Mouse (Mus musculus) embryonic facial prominence, embryonic 14.5 days (tissue): ENCODE measurements around the gene Bsx. TPM values are rescaled to one million over a fixed set of nuclear protein-coding genes. Genes with fewer than 3 reads are reported as not detected.

Source experiments
- ATAC-seq: fragments of 200-750 bp; cut with Nextera tagmentation; 2 replicates; pipeline ENCODE4 v1.8.0; 2017; ENCODE audit warnings: low read depth, moderate number of reproducible peaks, moderate TSS enrichment
- DNase-seq: peaks from one replicate; pipeline ENCODE4 v3.0.0-alpha.2; 2015; ENCODE audit warnings: low spot score
- H3K27ac ChIP-seq: fragments of 300-500 bp; sonication (generic); replicated peaks from 2 replicates; pipeline ENCODE4 v1.5.1; 2014; ENCODE audit warnings: low read depth, mild to moderate bottlenecking, low read length, moderate library complexity
- H3K27me3 ChIP-seq: fragments of 300-500 bp; sonication (generic); replicated peaks from 2 replicates; pipeline ENCODE4 v1.6.1; 2014; ENCODE audit warnings: low read length; ENCODE audit not compliant: control insufficient read depth, insufficient read depth
- H3K36me3 ChIP-seq: fragments of 300-500 bp; sonication (generic); 2 replicates; pipeline ENCODE4 v1.6.1; 2014; ENCODE audit warnings: low read length, mixed read lengths; ENCODE audit not compliant: control insufficient read depth, insufficient read depth
- H3K4me1 ChIP-seq: fragments of 300-500 bp; sonication (generic); 2 replicates; pipeline ENCODE4 v1.6.1; 2014; ENCODE audit warnings: antibody characterized with exemption, low read length; ENCODE audit not compliant: control insufficient read depth, insufficient read depth
- H3K4me2 ChIP-seq: fragments of 300-500 bp; sonication (generic); 2 replicates; pipeline ENCODE4 v1.6.1; 2014; ENCODE audit warnings: low read depth, mild to moderate bottlenecking, low read length, moderate library complexity, mixed read lengths
- H3K4me3 ChIP-seq: fragments of 300-500 bp; sonication (generic); 2 replicates; pipeline ENCODE4 v1.5.1; 2014; ENCODE audit warnings: low read depth, mild to moderate bottlenecking, low read length
- H3K9ac ChIP-seq: fragments of 300-500 bp; sonication (generic); 2 replicates; pipeline ENCODE4 v1.6.1; 2014; ENCODE audit warnings: low read depth, mild to moderate bottlenecking, low read length, moderate library complexity, mixed read lengths
- H3K9me3 ChIP-seq: fragments of 300-500 bp; sonication (generic); 2 replicates; pipeline ENCODE4 v1.6.1; 2016; ENCODE audit warnings: low read length; ENCODE audit not compliant: control insufficient read depth
- WGBS: fragments of 180-500 bp; shearing (Covaris S2); extraction: QIAGEN DNeasy Blood & Tissue Kit; methylation state at CpG from one replicate; pipeline ENCODE4 v1.1.7; 2014; 5-methylcytosine and 5-hydroxymethylcytosine counted together
- polyA plus RNA-seq: library from polyadenylated mRNA; unstranded; fragments of >200 nt; fragmentation: Nextera tagmentation; extraction: Ambion mirVana; gene quantifications from 2 replicates; pipeline ENCODE4 v1.2.1, GENCODE M21; 2014

The Bsx gene
- polyA plus RNA-seq = not detected in 2 replicates

DNA sequence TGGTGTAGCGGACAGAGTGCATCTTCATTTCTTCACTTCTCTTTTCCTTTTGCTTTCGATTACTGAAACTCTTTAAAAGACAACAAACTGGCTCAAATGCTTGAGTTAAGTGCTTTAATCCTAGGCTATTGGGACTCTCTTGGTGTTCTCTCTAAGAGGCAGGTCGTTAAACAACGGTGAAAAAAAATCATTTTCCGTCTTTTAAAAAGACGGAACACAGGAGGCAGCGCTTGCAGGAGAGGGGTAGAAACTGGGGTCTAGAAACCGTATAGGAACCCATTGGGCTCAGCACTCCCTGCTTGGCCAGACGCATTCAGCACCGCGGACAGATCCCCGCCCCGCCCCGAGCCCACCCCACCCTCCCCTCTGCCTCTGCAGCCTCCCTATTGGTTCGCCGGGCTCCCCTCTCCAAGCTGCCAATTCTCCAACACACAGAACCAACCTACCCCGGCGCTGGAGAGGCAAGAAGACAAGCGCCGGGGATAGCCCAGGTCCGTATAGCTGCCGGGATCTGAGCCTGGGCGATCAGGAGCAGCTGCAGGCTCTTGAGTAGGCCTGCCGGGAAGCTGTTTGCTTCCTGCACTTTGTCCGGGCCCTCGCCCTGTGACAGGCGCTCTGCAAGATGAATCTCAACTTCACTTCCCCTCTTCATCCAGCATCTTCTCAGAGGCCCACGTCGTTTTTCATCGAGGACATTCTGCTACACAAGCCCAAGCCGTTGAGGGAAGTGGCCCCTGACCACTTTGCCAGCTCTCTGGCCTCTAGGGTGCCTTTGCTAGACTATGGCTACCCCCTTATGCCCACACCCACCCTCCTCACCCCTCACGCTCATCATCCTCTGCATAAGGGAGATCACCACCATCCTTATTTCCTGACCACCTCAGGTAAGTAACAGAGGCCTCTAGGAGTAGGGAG is at the start of gene Bsx:
TSS of gene Bsx (plus strand) at position 572 of the 915 bp plus-strand sequence.
- Histone ChIP-seq H3K27ac (no peak within 1 kb of the TSS), H3K27me3 (peaks cover 97% of the 10 kb centered on the region), H3K36me3 (no peaks in the 10 kb centered on the region), H3K4me3 (peak within 1 kb of the TSS; percentile 26), H3K4me1 (no peaks in the 10 kb centered on the region), H3K4me2 (peak within 1 kb of the TSS; percentile 47), H3K9ac (no peak within 1 kb of the TSS), H3K9me3 (no peaks in the 10 kb centered on the region)
- peak; percentile 91 for ATAC-seq
- 5% methylated on average over 30 of the region's 32 CpGs for WGBS
- DNase-seq = peak; percentile 86

DNA sequence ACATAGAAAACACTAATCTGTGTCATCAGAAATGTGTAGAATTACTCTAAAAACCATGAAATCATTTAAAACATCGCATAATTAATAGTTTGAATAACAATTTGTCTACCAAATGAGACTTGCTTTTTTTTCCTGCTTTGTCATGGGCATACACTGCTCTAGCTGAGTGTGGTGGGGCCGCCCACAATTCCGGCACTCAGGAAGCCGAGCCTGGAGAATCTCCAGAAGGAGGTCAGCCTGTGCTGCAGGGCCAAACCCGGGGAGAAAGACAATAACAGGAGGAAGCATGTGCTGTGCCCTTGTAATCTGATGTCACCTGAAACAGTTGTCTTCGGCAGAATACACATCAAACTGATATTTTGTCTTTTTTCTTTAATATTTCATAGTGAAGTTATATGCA is 48.3 kb upstream of the Bsx start:
- Histone ChIP-seq H3K9ac (no peak overlapping the region), H3K27ac (no peak overlapping the region), H3K4me1 (0 out of 2 replicates have a peak, but pooled peaks cover 6% of the 10 kb centered on the region), H3K4me3 (no peak overlapping the region), H3K27me3 (no peaks in the 10 kb centered on the region), H3K9me3 (no peaks in the 10 kb centered on the region), H3K4me2 (no peak overlapping the region), H3K36me3 (no peaks in the 10 kb centered on the region)
- no peak for ATAC-seq
- no peak for DNase-seq
- WGBS = 50% methylated on average over 6 of the region's 6 CpGs

DNA sequence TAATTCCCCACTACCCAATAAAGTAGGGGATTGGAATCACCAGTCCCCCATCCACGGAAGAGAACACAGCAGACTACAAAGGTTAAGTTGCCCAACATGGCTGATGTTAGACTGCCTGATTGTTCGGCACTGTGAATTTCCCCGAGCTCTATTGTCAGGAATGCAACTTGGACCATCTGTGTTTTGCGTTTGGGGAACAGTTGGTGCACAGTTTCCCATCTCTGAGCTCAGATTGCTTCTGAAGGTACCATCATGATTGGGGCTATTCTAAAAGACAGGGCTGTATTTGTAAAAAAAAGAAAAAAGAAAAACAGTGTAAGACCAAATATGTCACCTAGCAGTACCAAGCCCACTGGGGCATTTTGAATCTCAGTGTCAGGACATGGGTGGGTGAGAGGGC is 46.6 kb upstream of the Bsx start:
- H3K36me3 ChIP-seq = no peaks in the 10 kb centered on the region
- H3K27me3 ChIP-seq = no peaks in the 10 kb centered on the region
- H3K27ac ChIP-seq = no peak overlapping the region
- no peak for DNase-seq
- WGBS = 62% methylated on average over 4 of the region's 4 CpGs
- no peak overlapping the region for H3K4me3 ChIP-seq
- no peaks in the 10 kb centered on the region for H3K9me3 ChIP-seq
- no peak for ATAC-seq
- no peak overlapping the region for H3K9ac ChIP-seq
- no peak overlapping the region for H3K4me2 ChIP-seq
- H3K4me1 ChIP-seq = no peaks in the 10 kb centered on the region

DNA sequence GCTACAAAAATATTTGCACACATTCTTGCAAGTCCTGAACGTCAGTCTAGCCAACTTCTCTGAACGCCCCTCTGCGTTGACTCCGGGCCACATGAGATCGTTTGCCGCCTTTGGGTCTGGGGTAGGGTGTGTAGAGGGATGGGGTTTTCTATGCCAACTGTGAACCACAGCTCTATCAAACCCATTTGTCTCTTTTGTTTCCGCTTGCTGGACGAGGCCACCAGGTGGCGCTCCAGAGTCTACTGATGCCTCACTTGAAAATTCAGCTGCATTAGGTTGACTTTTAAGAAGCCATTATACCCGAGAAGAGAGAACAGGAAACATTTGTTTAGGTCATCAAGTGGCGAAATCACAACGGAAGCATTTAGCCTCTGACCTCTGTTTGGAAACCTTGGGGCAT is 39.4 kb upstream of the Bsx start:
- Histone ChIP-seq H3K36me3 (no peaks in the 10 kb centered on the region), H3K27me3 (no peaks in the 10 kb centered on the region), H3K4me1 (no peaks in the 10 kb centered on the region), H3K4me3 (no peak overlapping the region), H3K4me2 (no peak overlapping the region), H3K9ac (no peak overlapping the region), H3K27ac (no peak overlapping the region), H3K9me3 (no peaks in the 10 kb centered on the region)
- DNase-seq (peak; percentile 82), ATAC-seq (no peak)
- WGBS = 5% methylated on average over 12 of the region's 12 CpGs

DNA sequence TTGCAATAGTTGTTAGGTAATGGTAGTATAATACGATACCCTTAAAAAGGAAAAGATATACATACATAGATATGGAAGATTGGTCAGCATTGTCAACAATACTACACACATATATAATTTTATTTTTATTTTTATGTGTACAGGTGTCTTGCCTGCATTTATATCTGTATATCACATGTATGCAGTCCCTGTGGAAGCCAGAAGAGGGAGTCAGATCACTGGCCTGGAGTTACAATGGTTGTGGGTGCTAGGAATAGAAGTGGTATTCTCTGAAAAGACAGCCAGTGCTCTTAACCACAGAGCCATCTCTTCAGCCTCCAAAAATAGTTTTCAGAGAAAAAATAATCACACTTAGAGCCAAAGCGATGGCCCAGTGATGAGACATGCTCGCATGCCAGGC is 37.2 kb upstream of the Bsx start:
- H3K36me3 ChIP-seq = no peaks in the 10 kb centered on the region
- ATAC-seq (no peak), DNase-seq (no peak)
- H3K9me3 ChIP-seq = no peaks in the 10 kb centered on the region
- 90% methylated on average over 3 of the region's 3 CpGs for WGBS
- H3K4me2 ChIP-seq = no peak overlapping the region
- no peak overlapping the region for H3K4me3 ChIP-seq
- H3K4me1 ChIP-seq = no peaks in the 10 kb centered on the region
- H3K9ac ChIP-seq = no peak overlapping the region
- no peaks in the 10 kb centered on the region for H3K27me3 ChIP-seq
- H3K27ac ChIP-seq = no peak overlapping the region

DNA sequence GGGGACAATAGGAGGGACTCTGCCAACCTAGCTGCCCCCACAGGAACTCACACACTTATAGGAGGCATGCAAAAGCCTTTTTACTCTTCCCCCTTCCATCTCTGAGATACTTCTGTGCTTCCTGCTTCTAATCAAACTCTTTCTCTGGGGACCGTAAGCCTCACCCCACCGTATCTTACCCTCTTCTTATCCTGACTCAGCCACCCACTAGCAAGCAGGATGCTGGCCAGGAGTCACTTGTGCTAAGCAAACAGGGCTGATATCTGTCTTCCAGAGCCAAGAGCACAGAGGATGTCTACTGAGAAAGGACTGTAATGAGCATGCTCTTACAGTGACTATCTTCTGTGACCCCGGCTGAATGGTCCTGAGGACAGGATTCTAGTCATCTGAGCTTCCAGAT is 34.3 kb upstream of the Bsx start:
- Histone ChIP-seq H3K4me1 (no peaks in the 10 kb centered on the region), H3K36me3 (no peaks in the 10 kb centered on the region), H3K27ac (no peak overlapping the region), H3K4me3 (no peak overlapping the region), H3K27me3 (no peaks in the 10 kb centered on the region), H3K9ac (no peak overlapping the region), H3K9me3 (no peaks in the 10 kb centered on the region), H3K4me2 (no peak overlapping the region)
- no peak for ATAC-seq
- WGBS = 69% methylated on average over 3 of the region's 3 CpGs
- DNase-seq = no peak

DNA sequence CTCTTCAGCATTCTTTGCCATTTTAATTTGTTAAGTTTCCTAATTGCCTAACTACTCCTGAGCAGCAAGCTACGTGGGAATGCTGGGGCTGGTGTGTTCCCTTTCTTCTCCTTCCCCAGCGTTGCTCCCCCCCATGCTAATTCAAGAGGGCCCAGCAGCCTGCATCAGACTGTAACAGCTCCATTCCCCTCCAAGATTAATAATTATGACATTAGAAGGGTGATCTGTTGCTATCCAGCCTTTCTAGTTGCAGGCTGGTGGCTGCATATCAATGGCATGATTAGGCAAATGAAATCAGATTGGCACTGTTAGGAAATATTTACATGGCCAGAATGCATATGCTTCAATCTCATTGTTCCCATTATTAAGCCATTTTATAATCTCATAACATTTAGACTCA is 22.4 kb upstream of the Bsx start:
- Histone ChIP-seq H3K4me2 (no peak overlapping the region), H3K27me3 (0 out of 2 replicates have a peak, but pooled peaks cover 4% of the 10 kb centered on the region), H3K9me3 (no peaks in the 10 kb centered on the region), H3K4me3 (no peak overlapping the region), H3K9ac (no peak overlapping the region), H3K4me1 (no peaks in the 10 kb centered on the region), H3K36me3 (no peaks in the 10 kb centered on the region), H3K27ac (no peak overlapping the region)
- 56% methylated on average over 2 of the region's 2 CpGs for WGBS
- no peak for DNase-seq
- ATAC-seq = no peak

DNA sequence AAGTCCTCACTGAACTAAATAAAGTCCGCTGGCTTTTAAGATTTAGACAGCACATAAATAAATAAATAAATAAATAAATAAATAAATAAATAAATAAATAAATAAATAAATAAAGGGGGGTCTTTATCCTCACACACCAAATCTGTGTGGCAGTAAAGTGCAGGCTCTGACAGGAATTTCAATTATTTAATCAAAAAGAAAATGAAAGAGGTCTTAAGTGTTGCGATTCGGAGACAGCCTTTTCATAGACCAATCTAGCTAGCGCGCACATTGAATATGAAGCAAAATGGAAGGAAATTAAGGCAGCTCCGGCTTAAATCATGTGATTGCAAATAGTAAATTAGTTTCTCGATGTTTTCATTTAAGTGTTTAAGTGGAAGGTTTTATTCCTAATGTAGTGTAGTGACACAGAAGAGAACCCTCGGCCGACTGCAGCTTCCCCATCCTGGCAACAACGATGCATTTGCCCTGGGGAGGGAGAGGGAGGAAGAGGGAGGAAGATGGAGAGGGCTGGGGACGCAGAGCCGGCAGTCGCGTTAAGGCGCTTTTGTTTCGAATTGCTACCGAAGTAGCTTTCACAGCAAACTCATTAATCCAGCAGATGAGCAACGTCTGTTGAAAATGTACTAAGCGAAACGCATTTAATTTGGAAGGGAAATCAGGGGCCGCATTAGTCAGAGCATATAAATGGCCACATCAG is 15.3 kb upstream of the Bsx start:
- H3K4me2 ChIP-seq = peak overlapping the region; percentile 58
- no peaks in the 10 kb centered on the region for H3K9me3 ChIP-seq
- H3K4me1 ChIP-seq = no peaks in the 10 kb centered on the region
- 9% methylated on average over 21 of the region's 21 CpGs for WGBS
- ATAC-seq (no peak), DNase-seq (peak; percentile 21)
- 0 out of 2 replicates have a peak overlapping the region, but pooled peaks have one; percentile 28 for H3K9ac ChIP-seq
- H3K27ac ChIP-seq = no peak overlapping the region
- no peaks in the 10 kb centered on the region for H3K36me3 ChIP-seq
- H3K27me3 ChIP-seq = peaks cover 31% of the 10 kb centered on the region
- peak overlapping the region; percentile 36 for H3K4me3 ChIP-seq
